Mouse (Mus musculus) megakaryocyte, embryonic 14.5 days (primary cell): ENCODE data around the gene Nf1.

Source experiments
- FLI1 ChIP-seq: IDR thresholded peaks from 2 replicates; pipeline ENCODE4 v1.6.1; 2012; ENCODE audit warnings: low read length, inconsistent platforms, mixed read lengths
- GATA1 ChIP-seq: IDR thresholded peaks from 3 replicates; pipeline ENCODE4 v1.6.1; 2012; ENCODE audit warnings: mixed read lengths, low read length, inconsistent platforms, borderline replicate concordance

DNA sequence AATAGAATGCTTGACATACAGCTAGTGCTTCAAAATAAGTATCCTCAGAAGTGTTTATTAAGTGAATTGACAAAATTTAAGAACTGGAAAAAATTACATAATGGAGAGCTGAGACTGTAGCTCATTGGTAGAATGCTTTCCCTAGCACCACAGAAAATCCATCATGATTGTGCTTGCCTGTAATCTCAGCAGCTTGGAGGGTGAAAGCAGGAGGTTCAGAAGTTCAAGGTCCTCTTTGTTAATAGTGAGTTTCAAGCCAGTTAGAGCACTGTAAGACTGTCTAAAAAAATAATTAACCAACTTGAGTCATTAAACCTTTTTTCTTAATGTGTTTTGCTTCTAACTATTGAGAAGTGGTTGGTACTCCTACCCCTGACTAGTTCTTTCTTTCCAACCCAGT, 108.9 kb downstream of the Nf1 start:
- TF ChIP-seq GATA1 (no peak), FLI1 (no peak)
